Mouse (Mus musculus) hindbrain, embryonic 16.5 days (tissue): ENCODE data around the gene Gm17455. TPM values are rescaled to one million over a fixed set of nuclear protein-coding genes. Genes with fewer than 3 reads are reported as not detected.
A peak's percentile ranks its signal among the peaks of the same experiment; 100 is the strongest.

Experiments used
- ATAC-seq: fragments of 200-750 bp; cut with Nextera tagmentation; 2 replicates; pipeline ENCODE4 v1.8.0; 2017; ENCODE audit warnings: moderate TSS enrichment, moderate library complexity
- H3K27ac ChIP-seq: fragments of 300-500 bp; sonication (generic); 2 replicates; pipeline ENCODE4 v1.5.1; 2014; ENCODE audit warnings: low read depth, mild to moderate bottlenecking, control low read depth, low read length, moderate library complexity
- H3K27me3 ChIP-seq: fragments of 300-500 bp; sonication (generic); replicated peaks from 2 replicates; pipeline ENCODE4 v1.6.1; 2014; ENCODE audit warnings: low read length; ENCODE audit not compliant: control insufficient read depth, insufficient read depth
- H3K36me3 ChIP-seq: fragments of 300-500 bp; sonication (generic); 2 replicates; pipeline ENCODE4 v1.6.1; 2014; ENCODE audit warnings: mild to moderate bottlenecking, low read length, moderate library complexity, mixed read lengths; ENCODE audit not compliant: control insufficient read depth, insufficient read depth
- H3K4me1 ChIP-seq: fragments of 300-500 bp; sonication (generic); 2 replicates; pipeline ENCODE4 v1.6.1; 2014; ENCODE audit warnings: low read depth, low read length; ENCODE audit not compliant: control insufficient read depth, insufficient read depth
- H3K4me2 ChIP-seq: fragments of 300-500 bp; sonication (generic); 2 replicates; pipeline ENCODE4 v1.6.1; 2014; ENCODE audit warnings: mild to moderate bottlenecking, low read length, control low read depth, moderate library complexity
- H3K4me3 ChIP-seq: fragments of 300-500 bp; sonication (generic); 2 replicates; pipeline ENCODE4 v1.5.1; 2014; ENCODE audit warnings: mild to moderate bottlenecking, low read length, control low read depth, moderate library complexity
- H3K9ac ChIP-seq: fragments of 300-500 bp; sonication (generic); 2 replicates; pipeline ENCODE4 v1.6.1; 2014; ENCODE audit warnings: low read depth, mild to moderate bottlenecking, control low read depth, low read length, moderate library complexity
- H3K9me3 ChIP-seq: fragments of 300-500 bp; sonication (generic); 2 replicates; pipeline ENCODE4 v1.6.1; 2014; ENCODE audit warnings: mild to moderate bottlenecking, low read length, moderate library complexity; ENCODE audit not compliant: control insufficient read depth
- WGBS: fragments of 180-500 bp; shearing (Covaris S2); extraction: QIAGEN DNeasy Blood & Tissue Kit; methylation state at CpG from one replicate; pipeline ENCODE4 v1.1.7; 2014; 5-methylcytosine and 5-hydroxymethylcytosine counted together
- polyA plus RNA-seq: library from polyadenylated mRNA; unstranded; fragments of >200 nt; fragmentation: Nextera tagmentation; extraction: Ambion mirVana; gene quantifications from 2 replicates; pipeline ENCODE4 v1.2.1, GENCODE M21; 2015

The Gm17455 gene
- polyA plus RNA-seq, 1 experiment from 2014 or later: 14.0 TPM

DNA sequence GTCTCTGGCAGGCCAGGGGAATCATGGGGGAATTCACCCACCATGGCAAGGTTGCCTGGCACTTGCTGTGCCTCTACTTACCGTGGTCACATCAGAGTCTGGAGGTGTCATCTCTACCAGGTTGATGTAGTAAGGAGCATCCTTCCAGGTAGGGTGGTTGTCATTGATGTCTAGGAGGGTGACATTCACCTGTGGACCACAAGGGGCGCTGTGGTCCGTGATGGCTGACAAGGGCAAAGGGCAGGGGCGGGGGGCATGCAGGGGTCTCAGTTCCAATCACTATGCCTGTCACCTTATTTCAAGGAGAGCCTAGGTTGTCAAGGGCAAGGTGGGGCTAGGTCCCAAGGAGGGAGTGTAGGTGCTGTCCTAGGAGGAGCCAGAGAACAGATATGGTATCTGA lies 20.1 kb downstream of the Gm17455 start:
- Histone ChIP-seq H3K4me1 (no peaks in the 10 kb centered on the region), H3K36me3 (no peaks in the 10 kb centered on the region), H3K4me2 (no peak overlapping the region), H3K4me3 (no peak overlapping the region), H3K9ac (no peak overlapping the region), H3K27ac (no peak overlapping the region), H3K9me3 (no peaks in the 10 kb centered on the region), H3K27me3 (no peaks in the 10 kb centered on the region; the same call in 1 of the 2 replicates)
- no peak for ATAC-seq
- WGBS: 33% methylated on average over 4 of the region's 4 CpGs

DNA sequence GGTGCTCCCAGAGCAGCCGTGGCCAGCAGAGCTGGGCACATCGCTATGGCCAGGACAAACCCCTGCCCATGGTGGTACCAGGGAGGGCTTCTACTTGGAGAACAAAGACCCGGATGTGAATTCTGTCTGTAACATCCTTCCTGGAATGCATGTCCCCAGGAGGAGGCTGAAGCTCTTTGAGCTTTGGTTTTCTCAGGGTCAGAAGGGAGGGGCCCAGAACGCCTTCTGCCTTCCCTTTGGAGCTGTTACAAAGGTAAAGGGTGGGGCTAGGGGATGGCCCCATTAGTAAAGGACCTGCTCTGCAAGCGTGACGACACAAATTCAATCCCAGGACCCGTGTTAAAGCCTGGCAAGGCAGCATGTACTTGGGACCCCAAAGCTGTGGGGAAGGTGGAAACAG lies 23.2 kb downstream of the Gm17455 start:
- no peak overlapping the region for H3K9ac ChIP-seq
- H3K4me1 ChIP-seq: no peaks in the 10 kb centered on the region
- no peaks in the 10 kb centered on the region for H3K36me3 ChIP-seq
- no peak overlapping the region for H3K4me3 ChIP-seq
- H3K4me2 ChIP-seq: no peak overlapping the region
- ATAC-seq: no peak
- H3K27me3 ChIP-seq: no peaks in the 10 kb centered on the region; the same call in 1 of the 2 replicates
- H3K27ac ChIP-seq: no peak overlapping the region
- peaks cover 3% of the 10 kb centered on the region for H3K9me3 ChIP-seq
- WGBS: 60% methylated on average over 7 of the region's 7 CpGs

- no peak overlapping the region for H3K4me3 ChIP-seq
- WGBS: 22% methylated on average over 10 of the region's 10 CpGs
- peaks cover 3% of the 10 kb centered on the region for H3K9me3 ChIP-seq
- peaks cover 14% of the 10 kb centered on the region for H3K4me1 ChIP-seq
- H3K27ac ChIP-seq: no peak overlapping the region; the same call in 1 of the 2 replicates
- no peaks in the 10 kb centered on the region for H3K36me3 ChIP-seq
- ATAC-seq: peak; percentile 31; the same call in 1 of the 2 replicates
- H3K4me2 ChIP-seq: 0 out of 2 replicates have a peak overlapping the region, but pooled peaks have one; percentile 10
- H3K27me3 ChIP-seq: no peaks in the 10 kb centered on the region
- no peak overlapping the region for H3K9ac ChIP-seq
These were observed 30.5 kb downstream of the Gm17455 start for GRCm38 (mm10) chr10:60430001-60430400.

DNA sequence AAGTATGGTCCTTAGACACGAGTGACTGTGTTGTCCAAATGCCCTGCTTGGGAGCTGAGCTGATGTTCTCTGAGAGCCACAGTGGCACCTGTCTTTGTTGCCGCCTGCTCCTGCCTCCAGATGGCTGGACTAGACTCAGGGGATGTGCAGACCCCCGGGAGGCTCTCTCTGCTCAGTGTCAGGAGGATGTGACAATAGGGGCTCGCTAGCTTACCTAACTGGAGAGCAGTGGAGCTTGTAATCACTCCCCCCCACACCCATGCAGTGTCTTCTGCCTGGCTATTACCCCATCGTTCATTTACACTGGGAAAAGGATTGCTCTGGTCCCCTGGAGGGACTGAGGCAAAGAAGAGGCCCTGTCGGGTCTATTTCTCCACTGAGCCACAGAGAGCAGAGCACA lies 31.1 kb downstream of the Gm17455 start:
- WGBS: 11% methylated on average over 6 of the region's 6 CpGs
- H3K4me2 ChIP-seq: no peak overlapping the region
- no peaks in the 10 kb centered on the region for H3K36me3 ChIP-seq
- H3K4me3 ChIP-seq: no peak overlapping the region
- no peaks in the 10 kb centered on the region for H3K27me3 ChIP-seq
- peaks cover 2% of the 10 kb centered on the region for H3K9me3 ChIP-seq
- 0 out of 2 replicates have a peak overlapping the region, but pooled peaks have one; percentile 14 for H3K9ac ChIP-seq
- peaks cover 14% of the 10 kb centered on the region for H3K4me1 ChIP-seq
- no peak for ATAC-seq
- no peak overlapping the region for H3K27ac ChIP-seq

DNA sequence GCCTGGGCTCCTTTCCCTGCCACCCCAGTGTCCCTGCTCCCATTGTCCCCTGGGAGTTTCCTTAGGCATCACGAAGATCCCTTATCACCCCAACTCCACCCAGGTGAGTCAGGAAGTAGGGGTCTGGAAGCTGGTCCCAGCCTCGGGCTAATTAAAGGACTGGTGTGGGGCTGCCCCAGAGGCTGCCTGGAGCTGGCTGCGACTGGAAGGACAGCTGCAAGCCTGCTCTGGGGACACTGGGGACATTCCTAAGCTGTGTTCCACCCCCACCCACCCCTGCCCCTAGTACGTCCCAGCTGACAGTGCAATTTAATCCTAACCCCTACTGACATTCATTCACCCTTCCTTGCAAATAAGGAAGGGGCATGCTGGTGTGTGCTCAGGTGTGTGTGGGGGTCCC lies 33.2 kb downstream of the Gm17455 start:
- no peaks in the 10 kb centered on the region for H3K9me3 ChIP-seq
- WGBS: 43% methylated on average over 4 of the region's 4 CpGs
- H3K4me2 ChIP-seq: no peak overlapping the region
- H3K4me1 ChIP-seq: peaks cover 14% of the 10 kb centered on the region
- no peaks in the 10 kb centered on the region for H3K36me3 ChIP-seq
- H3K27me3 ChIP-seq: no peaks in the 10 kb centered on the region
- no peak overlapping the region for H3K4me3 ChIP-seq
- H3K27ac ChIP-seq: no peak overlapping the region
- ATAC-seq: no peak
- no peak overlapping the region for H3K9ac ChIP-seq

- no peaks in the 10 kb centered on the region for H3K27me3 ChIP-seq
- H3K27ac ChIP-seq: no peak overlapping the region
- ATAC-seq: no peak
- H3K4me2 ChIP-seq: no peak overlapping the region
- 93% methylated on average over 4 of the region's 4 CpGs for WGBS
- H3K4me1 ChIP-seq: no peaks in the 10 kb centered on the region
- no peak overlapping the region for H3K4me3 ChIP-seq
- no peaks in the 10 kb centered on the region for H3K36me3 ChIP-seq
- H3K9ac ChIP-seq: no peak overlapping the region
- H3K9me3 ChIP-seq: no peaks in the 10 kb centered on the region
These were observed 42.8 kb downstream of the Gm17455 start for GRCm38 (mm10) chr10:60442321-60442720.

GRCm38 (mm10) chr10:60443078-60443477 lies 43.6 kb downstream of the Gm17455 start:
- Histone ChIP-seq H3K36me3 (no peaks in the 10 kb centered on the region), H3K4me3 (no peak overlapping the region), H3K27ac (no peak overlapping the region), H3K27me3 (no peaks in the 10 kb centered on the region), H3K9me3 (no peaks in the 10 kb centered on the region), H3K4me2 (no peak overlapping the region), H3K4me1 (no peaks in the 10 kb centered on the region; the same call in 1 of the 2 replicates), H3K9ac (no peak overlapping the region)
- ATAC-seq: no peak
- WGBS: 3% methylated on average over 2 of the region's 2 CpGs

DNA sequence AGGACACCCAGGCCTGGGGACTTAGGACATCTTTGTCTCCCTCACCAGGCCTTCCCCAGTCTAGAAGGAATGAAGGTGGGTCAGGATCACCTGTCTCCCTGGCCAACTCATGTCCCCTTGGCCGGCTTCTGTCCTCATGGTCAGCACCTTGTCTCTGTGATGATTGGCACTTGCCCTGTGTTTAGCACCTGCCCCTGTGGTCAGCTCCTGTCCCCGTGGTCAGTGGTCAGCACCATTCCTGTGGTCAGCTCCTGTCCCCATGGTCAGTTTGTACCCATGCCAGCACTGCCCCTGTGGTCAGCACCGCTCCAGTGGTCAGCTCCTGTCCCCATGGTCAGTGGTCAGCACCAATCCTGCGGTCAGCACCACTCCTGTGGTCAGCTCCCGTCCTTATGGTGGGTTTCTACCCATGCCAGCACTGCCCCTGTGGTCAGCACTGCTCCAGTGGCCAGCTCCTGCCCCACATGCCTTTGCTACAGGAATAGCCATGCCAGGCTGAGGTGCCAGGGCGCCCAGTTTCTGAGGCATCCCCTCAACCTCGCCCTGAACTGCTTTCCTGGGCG lies 45.6 kb downstream of the Gm17455 start:
- no peak for ATAC-seq
- WGBS: 72% methylated on average over 8 of the region's 8 CpGs

GRCm38 (mm10) chr10:60447186-60447585 lies 47.7 kb downstream of the Gm17455 start:
- H3K27ac ChIP-seq: no peak overlapping the region
- 49% methylated on average over 12 of the region's 12 CpGs for WGBS
- no peaks in the 10 kb centered on the region; the same call in 1 of the 2 replicates for H3K4me1 ChIP-seq
- no peaks in the 10 kb centered on the region for H3K36me3 ChIP-seq
- H3K9ac ChIP-seq: no peak overlapping the region; the same call in 1 of the 2 replicates
- H3K9me3 ChIP-seq: no peaks in the 10 kb centered on the region
- ATAC-seq: peak; percentile 60; the same call in 1 of the 2 replicates
- H3K4me3 ChIP-seq: no peak overlapping the region
- no peaks in the 10 kb centered on the region for H3K27me3 ChIP-seq
- H3K4me2 ChIP-seq: no peak overlapping the region

More for the DNA sequence above, 45.6 kb downstream of the Gm17455 start:
- no peak overlapping the region for H3K4me2 ChIP-seq
- H3K9ac ChIP-seq: no peak overlapping the region
- no peaks in the 10 kb centered on the region for H3K36me3 ChIP-seq
- no peaks in the 10 kb centered on the region for H3K9me3 ChIP-seq
- H3K4me3 ChIP-seq: no peak overlapping the region
- H3K4me1 ChIP-seq: no peaks in the 10 kb centered on the region; the same call in 1 of the 2 replicates
- H3K27me3 ChIP-seq: no peaks in the 10 kb centered on the region
- H3K27ac ChIP-seq: no peak overlapping the region
